Mouse (Mus musculus) hindbrain, embryonic 14.5 days (tissue): ENCODE data around the gene Mtcl1. TPM values are rescaled to one million over a fixed set of nuclear protein-coding genes. Genes with fewer than 3 reads are reported as not detected.

ENCODE experiments used
- ATAC-seq: fragments of 200-750 bp; cut with Nextera tagmentation; 2 replicates; pipeline ENCODE4 v1.8.0; 2017; ENCODE audit warnings: moderate number of reproducible peaks, mild to moderate bottlenecking, moderate TSS enrichment, moderate library complexity; ENCODE audit not compliant: low FRiP score
- DNase-seq: peaks from one replicate; pipeline ENCODE4 v3.0.0-alpha.2; 2015; ENCODE audit warnings: low spot score
- H3K27ac ChIP-seq: fragments of 300-500 bp; sonication (generic); 2 replicates; pipeline ENCODE4 v1.5.1; 2014; ENCODE audit warnings: mild to moderate bottlenecking, moderate library complexity
- H3K27me3 ChIP-seq: fragments of 300-500 bp; sonication (generic); 2 replicates; pipeline ENCODE4 v1.6.1; 2014; ENCODE audit warnings: mild to moderate bottlenecking, low read length, mixed read lengths; ENCODE audit not compliant: control insufficient read depth, insufficient read depth
- H3K36me3 ChIP-seq: fragments of 300-500 bp; sonication (generic); replicated peaks from 2 replicates; pipeline ENCODE4 v1.6.1; 2014; ENCODE audit not compliant: control insufficient read depth, insufficient read depth
- H3K4me1 ChIP-seq: fragments of 300-500 bp; sonication (generic); replicated peaks from 2 replicates; pipeline ENCODE4 v1.6.1; 2014; ENCODE audit warnings: antibody characterized with exemption, low read length, mixed read lengths; ENCODE audit not compliant: control insufficient read depth, insufficient read depth
- H3K4me2 ChIP-seq: fragments of 300-500 bp; sonication (generic); replicated peaks from 2 replicates; pipeline ENCODE4 v1.6.1; 2014; ENCODE audit warnings: mild to moderate bottlenecking, moderate library complexity
- H3K4me3 ChIP-seq: fragments of 300-500 bp; sonication (generic); replicated peaks from 2 replicates; pipeline ENCODE4 v1.5.1; 2014; ENCODE audit warnings: mild to moderate bottlenecking, low read length
- H3K9ac ChIP-seq: fragments of 300-500 bp; sonication (generic); 2 replicates; pipeline ENCODE4 v1.6.1; 2014
- H3K9me3 ChIP-seq: fragments of 300-500 bp; sonication (generic); 2 replicates; pipeline ENCODE4 v1.6.1; 2016; ENCODE audit warnings: low read length; ENCODE audit not compliant: control insufficient read depth
- WGBS: fragments of 180-500 bp; shearing (Covaris S2); extraction: QIAGEN DNeasy Blood & Tissue Kit; methylation state at CpG from one replicate; pipeline ENCODE4 v1.1.7; 2014; 5-methylcytosine and 5-hydroxymethylcytosine counted together
- polyA plus RNA-seq: library from polyadenylated mRNA; unstranded; fragments of >200 nt; fragmentation: Nextera tagmentation; extraction: Ambion mirVana; gene quantifications from 2 replicates; pipeline ENCODE4 v1.2.1, GENCODE M21; 2014

Mtcl1 gene
- polyA plus RNA-seq, 1 experiment from 2014 or later: 37.9 TPM

DNA sequence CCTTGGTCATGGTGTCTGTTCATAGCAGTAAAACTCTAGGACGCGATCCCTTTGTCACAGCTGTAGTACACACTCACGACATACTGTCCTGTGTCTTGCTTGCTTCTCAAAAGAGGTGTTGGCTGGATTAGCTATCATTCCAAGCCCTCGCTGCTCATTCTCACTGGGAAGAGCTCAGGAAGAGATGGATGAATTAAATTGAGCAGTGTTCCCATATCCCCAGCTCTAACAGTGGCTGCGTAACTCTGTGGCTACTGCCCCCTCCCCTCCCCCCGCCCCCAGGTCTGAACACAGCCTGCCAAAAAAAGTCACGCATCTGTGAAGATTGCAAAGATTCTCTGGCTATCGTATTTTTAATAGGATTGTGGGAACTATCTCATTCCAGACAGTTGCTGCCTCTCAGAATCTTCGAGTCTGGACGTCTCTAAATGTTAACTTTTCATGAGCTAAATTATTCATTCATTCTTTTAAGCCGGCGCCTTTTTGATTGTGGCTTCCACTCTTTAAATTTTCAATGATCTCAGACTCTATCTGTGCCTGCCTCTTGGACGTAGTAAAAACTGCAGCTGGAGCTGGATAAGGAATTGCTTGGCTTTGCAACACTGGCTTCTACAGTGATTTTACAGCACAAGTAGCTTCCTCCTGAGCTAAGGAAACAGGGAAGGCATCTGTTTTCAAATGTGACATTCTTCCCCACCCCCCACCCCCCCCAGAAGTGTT lies 134.8 kb downstream of the Mtcl1 start:
- Histone ChIP-seq H3K9ac (no peak overlapping the region), H3K4me2 (no peak overlapping the region)

DNA sequence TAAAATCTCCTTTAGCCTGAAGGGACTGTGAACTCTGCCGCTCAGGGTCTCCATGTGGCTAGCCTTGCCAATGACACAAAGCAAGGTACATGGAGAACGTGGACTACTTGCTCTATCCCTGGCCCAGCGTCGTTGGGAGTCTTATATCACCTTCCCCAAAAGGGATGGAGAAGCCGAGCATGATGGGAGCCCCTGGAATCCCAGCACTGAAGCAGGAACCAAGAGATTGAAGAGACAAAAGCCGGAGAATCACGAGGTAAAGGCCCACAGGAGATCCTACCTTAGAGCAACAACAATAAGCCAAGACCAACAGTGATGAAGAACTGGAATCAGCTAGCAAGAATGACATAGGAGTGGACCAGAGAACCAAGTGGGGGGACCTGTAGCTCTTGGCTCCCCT lies 147.6 kb downstream of the Mtcl1 start:
- Histone ChIP-seq H3K9ac (no peak overlapping the region), H3K27me3 (no peaks in the 10 kb centered on the region), H3K36me3 (no peaks in the 10 kb centered on the region), H3K4me2 (no peak overlapping the region), H3K4me1 (no peaks in the 10 kb centered on the region), H3K9me3 (no peaks in the 10 kb centered on the region), H3K27ac (no peak overlapping the region), H3K4me3 (no peak overlapping the region)
- ATAC-seq (no peak), DNase-seq (no peak)
- WGBS: 89% methylated on average over 7 of the region's 7 CpGs

More for the DNA sequence above, 134.8 kb downstream of the Mtcl1 start:
- ATAC-seq (no peak), DNase-seq (no peak)
- Histone ChIP-seq H3K36me3 (no peaks in the 10 kb centered on the region), H3K27me3 (no peaks in the 10 kb centered on the region), H3K4me1 (peaks cover 19% of the 10 kb centered on the region), H3K27ac (0 out of 2 replicates have a peak overlapping the region, but pooled peaks have one; percentile 0), H3K4me3 (no peak overlapping the region), H3K9me3 (no peaks in the 10 kb centered on the region)
- WGBS: 57% methylated on average over 13 of the region's 13 CpGs

- Histone ChIP-seq H3K27ac (no peak overlapping the region), H3K36me3 (no peaks in the 10 kb centered on the region), H3K4me3 (no peak overlapping the region), H3K9ac (no peak overlapping the region), H3K4me2 (no peak overlapping the region), H3K9me3 (no peaks in the 10 kb centered on the region), H3K4me1 (no peaks in the 10 kb centered on the region), H3K27me3 (no peaks in the 10 kb centered on the region)
- 73% methylated on average over 4 of the region's 4 CpGs for WGBS
- DNase-seq (no peak), ATAC-seq (no peak)
Observed at GRCm38 (mm10) chr17:66301267-66301666, 148.3 kb downstream of the Mtcl1 start.

DNA sequence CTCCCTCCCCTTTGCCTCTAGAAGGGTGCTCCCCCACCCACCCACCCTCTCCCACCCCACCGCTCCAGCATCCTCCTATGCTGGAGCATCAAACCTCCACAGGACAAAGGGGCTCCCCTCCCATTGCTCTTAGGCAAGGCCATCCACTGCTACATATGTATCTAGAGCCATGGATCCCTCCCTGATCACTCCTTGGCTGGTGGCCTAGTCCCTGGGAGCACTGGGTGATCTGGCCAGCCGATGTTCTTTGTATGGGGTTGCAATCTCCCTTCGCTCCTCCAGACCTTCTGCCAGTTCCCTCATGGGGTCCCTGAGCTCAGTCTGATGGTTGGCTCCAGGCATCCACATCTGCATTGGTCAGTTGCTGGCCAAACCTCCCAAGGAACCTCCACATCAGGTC lies 151.8 kb downstream of the Mtcl1 start:
- Histone ChIP-seq H3K4me3 (no peak overlapping the region), H3K4me2 (no peak overlapping the region), H3K4me1 (no peaks in the 10 kb centered on the region), H3K9me3 (no peaks in the 10 kb centered on the region), H3K27me3 (no peaks in the 10 kb centered on the region), H3K9ac (no peak overlapping the region), H3K36me3 (no peaks in the 10 kb centered on the region), H3K27ac (no peak overlapping the region)
- ATAC-seq (no peak), DNase-seq (no peak)
- 94% methylated on average over 3 of the region's 3 CpGs for WGBS

GRCm38 (mm10) chr17:66293581-66293980 lies 156.0 kb downstream of the Mtcl1 start:
- Histone ChIP-seq H3K4me2 (no peak overlapping the region), H3K9me3 (no peaks in the 10 kb centered on the region), H3K27ac (no peak overlapping the region), H3K27me3 (no peaks in the 10 kb centered on the region), H3K4me1 (no peaks in the 10 kb centered on the region), H3K4me3 (no peak overlapping the region), H3K36me3 (no peaks in the 10 kb centered on the region), H3K9ac (no peak overlapping the region)
- DNase-seq (no peak), ATAC-seq (no peak)
- 91% methylated on average over 4 of the region's 4 CpGs for WGBS

GRCm38 (mm10) chr17:66289894-66290293 lies 159.7 kb downstream of the Mtcl1 start:
- H3K27me3 ChIP-seq: no peaks in the 10 kb centered on the region
- H3K9ac ChIP-seq: no peak overlapping the region
- 91% methylated on average over 4 of the region's 4 CpGs for WGBS
- H3K36me3 ChIP-seq: no peaks in the 10 kb centered on the region
- ATAC-seq (no peak), DNase-seq (no peak)
- H3K4me1 ChIP-seq: no peaks in the 10 kb centered on the region
- H3K27ac ChIP-seq: no peak overlapping the region
- no peak overlapping the region for H3K4me2 ChIP-seq
- H3K4me3 ChIP-seq: no peak overlapping the region
- no peaks in the 10 kb centered on the region for H3K9me3 ChIP-seq

Other genes starting within 250 kb of the Mtcl1 start
- gene Rab12, start 70.0 kb upstream of the Mtcl1 start, polyA plus RNA-seq: 96.6 and 102 TPM in 2 replicates
- not detected in 2 replicates for gene Themis3, start 144.9 kb upstream of the Mtcl1 start, polyA plus RNA-seq